Mouse (Mus musculus): ENCODE data around the gene Cept1.
"Not testable (repeated sequence)": the region's sequence is repeated elsewhere in the genome, so short reads cannot be mapped to it uniquely, and the experiment has no call there.

The Cept1 gene

GRCm38 (mm10) chr3:106547171-106547923 is at the start of gene Cept1, which contains the start of gene Dram2:
Cept1 (minus strand) TSS chr3:106547802.
Dram2 (plus strand) TSS chr3:106547798.
- peak; percentile 93 to 95 for DNase-seq

- DNase-seq: not testable (repeated sequence)
Measured at GRCm38 (mm10) chr3:106593631-106594030, 46.0 kb upstream of the Cept1 start.

GRCm38 (mm10) chr3:106579296-106579695 is 31.7 kb upstream of the Cept1 start:
- DNase-seq: no peak

- no peak for DNase-seq
Measured at GRCm38 (mm10) chr3:106573191-106573590, 25.6 kb upstream of the Cept1 start.

- no peak for DNase-seq
Measured at GRCm38 (mm10) chr3:106565876-106566275, 18.3 kb upstream of the Cept1 start.

- no peak for DNase-seq
Measured at GRCm38 (mm10) chr3:106558271-106558670, 10.7 kb upstream of the Cept1 start.

- no peak for DNase-seq
Measured at GRCm38 (mm10) chr3:106555743-106556250, 8.2 kb upstream of the Cept1 start.

GRCm38 (mm10) chr3:106553411-106553810 is 5.8 kb upstream of the Cept1 start:
- no peak for DNase-seq

GRCm38 (mm10) chr3:106548971-106549370 is 1.4 kb upstream of the Cept1 start:
- DNase-seq: no peak

GRCm38 (mm10) chr3:106547924-106548539 is 430 bp upstream of the Cept1 start:
- DNase-seq: no peak

GRCm38 (mm10) chr3:106544721-106545316 is 2.8 kb downstream of the Cept1 start:
- no peak for DNase-seq

GRCm38 (mm10) chr3:106533277-106533676 is 14.3 kb downstream of the Cept1 start:
- no peak for DNase-seq

- no peak for DNase-seq
Measured at GRCm38 (mm10) chr3:106528032-106528431, 19.6 kb downstream of the Cept1 start.

- DNase-seq: no peak
Measured at GRCm38 (mm10) chr3:106526411-106526810, 21.2 kb downstream of the Cept1 start.

- no peak for DNase-seq
Measured at GRCm38 (mm10) chr3:106522730-106523129, 24.9 kb downstream of the Cept1 start.

GRCm38 (mm10) chr3:106515016-106515415 is 32.6 kb downstream of the Cept1 start:
- no peak for DNase-seq

- DNase-seq: no peak
Measured at GRCm38 (mm10) chr3:106510669-106511068, 36.9 kb downstream of the Cept1 start.

GRCm38 (mm10) chr3:106502892-106503291 is 44.7 kb downstream of the Cept1 start:
- no peak for DNase-seq

GRCm38 (mm10) chr3:106500510-106500909 is 47.1 kb downstream of the Cept1 start:
- no peak for DNase-seq

GRCm38 (mm10) chr3:106496996-106497395 is 50.6 kb downstream of the Cept1 start:
- DNase-seq: no peak

- no peak for DNase-seq
Measured at GRCm38 (mm10) chr3:106496045-106496721, 51.4 kb downstream of the Cept1 start.

GRCm38 (mm10) chr3:106495346-106496044 is 52.1 kb downstream of the Cept1 start:
- no peak for DNase-seq
